Mouse (Mus musculus) stomach, postnatal 0 days (tissue): Measurements from ENCODE around the gene Ipo4. TPM values are rescaled to one million over a fixed set of nuclear protein-coding genes. Genes with fewer than 3 reads are reported as not detected.
A peak's percentile ranks its signal among the peaks of the same experiment; 100 is the strongest.

Source experiments
- ATAC-seq: fragments of 200-750 bp; cut with Nextera tagmentation; 2 replicates; pipeline ENCODE4 v1.8.0; 2017; ENCODE audit not compliant: low FRiP score, low TSS enrichment
- DNase-seq: peaks from one replicate; pipeline ENCODE4 v3.0.0-alpha.2; 2016; ENCODE audit warnings: low spot score
- H3K27ac ChIP-seq: fragments of 300-500 bp; sonication (generic); replicated peaks from 2 replicates; pipeline ENCODE4 v1.5.1; 2014; ENCODE audit warnings: mild to moderate bottlenecking, control low read depth
- H3K27me3 ChIP-seq: fragments of 300-500 bp; sonication (generic); 2 replicates; pipeline ENCODE4 v1.6.1; 2014; ENCODE audit warnings: low read length; ENCODE audit not compliant: control insufficient read depth, insufficient read depth
- H3K36me3 ChIP-seq: fragments of 300-500 bp; sonication (generic); 2 replicates; pipeline ENCODE4 v1.6.1; 2014; ENCODE audit warnings: low read length, mixed read lengths; ENCODE audit not compliant: control insufficient read depth, insufficient read depth
- H3K4me1 ChIP-seq: fragments of 300-500 bp; sonication (generic); replicated peaks from 2 replicates; pipeline ENCODE4 v1.6.1; 2014; ENCODE audit warnings: antibody characterized with exemption; ENCODE audit not compliant: control insufficient read depth, insufficient read depth
- H3K4me2 ChIP-seq: fragments of 300-500 bp; sonication (generic); replicated peaks from 2 replicates; pipeline ENCODE4 v1.6.1; 2014; ENCODE audit warnings: low read depth, mild to moderate bottlenecking, control low read depth, moderate library complexity
- H3K4me3 ChIP-seq: fragments of 300-500 bp; sonication (generic); 2 replicates; pipeline ENCODE4 v1.5.1; 2014; ENCODE audit warnings: low read depth, low read length, control low read depth
- H3K9ac ChIP-seq: fragments of 300-500 bp; sonication (generic); 2 replicates; pipeline ENCODE4 v1.6.1; 2014; ENCODE audit warnings: mild to moderate bottlenecking, low read length, control low read depth, mixed read lengths
- H3K9me3 ChIP-seq: fragments of 300-500 bp; sonication (generic); 2 replicates; pipeline ENCODE4 v1.6.1; 2016; ENCODE audit warnings: low read length; ENCODE audit not compliant: control insufficient read depth
- CTCF ChIP-seq: IDR thresholded peaks from 2 replicates; pipeline ENCODE4 v1.5.1; 2016; ENCODE audit warnings: antibody characterized with exemption, low read depth, mild to moderate bottlenecking, moderate library complexity
- EP300 ChIP-seq: optimal IDR thresholded peaks from 2 replicates; pipeline ENCODE3; 2016; ENCODE audit warnings: antibody characterized with exemption
- WGBS: fragments of 180-500 bp; shearing (Covaris S2); extraction: QIAGEN DNeasy Blood & Tissue Kit; methylation state at CpG from one replicate; pipeline ENCODE4 v1.1.7; 2014; 5-methylcytosine and 5-hydroxymethylcytosine counted together
- polyA plus RNA-seq: library from polyadenylated mRNA; unstranded; fragments of >200 nt; fragmentation: Nextera tagmentation; extraction: Ambion mirVana; gene quantifications from 2 replicates; pipeline ENCODE4 v1.2.1, GENCODE M21; 2015

Gene Ipo4
- polyA plus RNA-seq, 1 experiment from 2014 or later: 28.8 TPM

DNA sequence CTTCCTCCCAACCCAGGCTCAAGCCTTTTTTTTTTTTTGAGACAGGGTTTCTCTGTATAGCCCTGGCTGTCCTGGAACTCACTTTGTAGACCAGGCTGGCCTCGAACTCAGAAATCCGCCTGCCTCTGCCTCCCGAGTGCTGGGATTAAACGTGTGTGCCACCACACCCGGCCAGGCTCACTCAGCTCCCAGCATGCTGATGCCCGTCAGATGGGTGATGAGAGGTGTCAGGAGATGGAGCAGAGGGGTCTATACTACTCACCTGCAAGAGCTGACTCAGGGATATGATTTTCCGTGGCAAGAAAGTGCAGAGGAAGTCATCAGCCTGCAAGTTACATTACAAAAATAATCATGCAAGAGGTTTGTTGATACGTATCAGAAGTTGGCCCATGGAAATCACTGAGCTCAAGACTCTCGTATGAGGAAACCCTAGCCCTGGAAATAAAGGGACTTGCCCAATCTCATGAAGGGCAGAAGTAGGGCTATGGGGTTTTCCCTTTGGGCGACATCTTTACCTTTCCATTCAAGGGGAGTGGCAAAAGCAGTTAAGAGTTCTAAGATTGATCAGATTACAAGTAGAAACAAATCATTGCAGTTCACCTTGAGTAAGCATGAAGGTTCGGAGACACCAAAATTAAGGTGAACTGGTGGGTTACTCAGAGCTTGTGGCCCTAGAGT, 45.8 kb downstream of the Ipo4 start:
- H3K9me3 ChIP-seq: no peaks in the 10 kb centered on the region
- H3K27me3 ChIP-seq: no peaks in the 10 kb centered on the region
- peak overlapping the region; percentile 96 for H3K4me2 ChIP-seq
- TF ChIP-seq CTCF (no peak), EP300 (no peak)
- peak overlapping the region; percentile 69 for H3K9ac ChIP-seq
- peaks cover 2% of the 10 kb centered on the region; the same call in 1 of the 2 replicates for H3K4me1 ChIP-seq
- no peaks in the 10 kb centered on the region for H3K36me3 ChIP-seq
- ATAC-seq (no peak), DNase-seq (no peak)
- H3K27ac ChIP-seq: peak overlapping the region; percentile 96
- 68% methylated on average over 10 of the region's 11 CpGs for WGBS
- peak overlapping the region; percentile 72 for H3K4me3 ChIP-seq

DNA sequence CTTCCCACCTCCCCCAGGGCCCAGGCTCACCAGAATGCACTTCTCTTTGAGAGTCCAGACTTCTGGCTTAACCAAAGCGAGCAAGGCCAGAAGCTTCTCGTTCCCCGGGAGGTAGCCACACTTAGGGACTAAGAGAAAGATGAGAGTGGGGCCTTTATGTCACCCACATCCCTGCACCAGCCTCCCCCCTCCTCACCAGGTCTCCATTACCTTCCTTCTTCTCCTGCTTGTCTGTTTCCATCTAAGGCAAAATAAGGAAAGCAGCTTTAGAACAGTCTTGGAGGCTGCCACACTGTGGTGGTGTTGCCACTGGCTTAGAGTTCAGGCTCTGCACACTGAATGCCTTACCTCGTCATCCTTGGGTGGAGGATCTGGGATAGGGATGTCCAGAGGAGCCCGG, 46.5 kb downstream of the Ipo4 start:
- DNase-seq (no peak), ATAC-seq (no peak)
- H3K4me2 ChIP-seq: no peak overlapping the region
- no peaks in the 10 kb centered on the region for H3K27me3 ChIP-seq
- no peaks in the 10 kb centered on the region for H3K36me3 ChIP-seq
- peaks cover 5% of the 10 kb centered on the region for H3K4me1 ChIP-seq
- no peak overlapping the region for H3K27ac ChIP-seq
- no peak for TF ChIP-seq CTCF
- no peak for TF ChIP-seq EP300
- H3K4me3 ChIP-seq: no peak overlapping the region
- H3K9ac ChIP-seq: no peak overlapping the region
- WGBS: 91% methylated on average over 5 of the region's 5 CpGs
- H3K9me3 ChIP-seq: no peaks in the 10 kb centered on the region

DNA sequence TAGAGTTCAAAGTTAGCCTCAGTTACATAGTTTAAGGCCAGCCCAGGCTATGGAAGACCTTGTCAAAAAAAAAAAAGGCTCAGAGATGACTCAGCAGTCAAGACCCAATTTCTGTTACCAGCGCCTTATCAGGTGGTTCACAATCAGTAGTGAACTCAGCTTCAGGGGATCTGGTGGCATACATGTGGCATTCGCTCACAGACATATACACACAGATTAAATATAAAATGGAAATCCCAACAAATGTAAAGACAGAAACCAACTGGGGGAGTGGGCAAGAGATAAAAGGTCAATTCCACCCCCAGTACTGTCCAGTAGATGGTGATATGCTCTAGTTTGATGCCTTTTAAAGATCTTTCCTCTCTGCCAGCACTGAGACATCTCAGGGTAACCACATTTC, 49.6 kb downstream of the Ipo4 start:
- Histone ChIP-seq H3K4me1 (peaks cover 3% of the 10 kb centered on the region; the same call in 1 of the 2 replicates), H3K27ac (peak overlapping the region; percentile 73), H3K27me3 (no peaks in the 10 kb centered on the region), H3K4me3 (no peak overlapping the region), H3K4me2 (no peak overlapping the region), H3K9me3 (no peaks in the 10 kb centered on the region), H3K36me3 (no peaks in the 10 kb centered on the region), H3K9ac (no peak overlapping the region)
- no peak for ATAC-seq
- TF ChIP-seq EP300 (no peak), CTCF (peak; percentile 20; the same call in 1 of the 2 replicates)
- no peak for DNase-seq
- 90% methylated on average over 2 of the region's 2 CpGs for WGBS

DNA sequence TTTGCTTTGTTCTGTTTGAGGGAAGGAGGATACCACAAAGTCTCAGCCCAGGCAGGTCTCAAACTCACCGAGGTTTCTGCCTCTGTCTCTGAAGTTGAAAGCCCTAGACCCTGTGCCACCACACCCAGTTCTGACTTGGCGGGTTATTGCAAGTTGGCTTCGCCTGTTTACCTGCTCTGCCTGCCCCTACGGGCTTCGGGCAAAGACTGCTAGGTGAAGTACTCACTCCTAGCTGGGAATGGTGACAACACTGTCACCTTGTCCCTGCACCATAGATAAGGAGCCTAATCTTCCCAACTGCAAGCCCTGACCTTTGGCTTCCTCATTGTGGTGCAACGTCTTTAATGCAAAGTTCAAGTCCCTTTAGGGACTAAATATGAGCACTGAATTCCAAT, 50.2 kb downstream of the Ipo4 start:
- ATAC-seq (peak; percentile 44; the same call in 1 of the 2 replicates), DNase-seq (peak; percentile 39)
- H3K9me3 ChIP-seq: no peaks in the 10 kb centered on the region
- H3K4me2 ChIP-seq: peak overlapping the region; percentile 86
- no peaks in the 10 kb centered on the region for H3K27me3 ChIP-seq
- peaks cover 3% of the 10 kb centered on the region; the same call in 1 of the 2 replicates for H3K4me1 ChIP-seq
- H3K9ac ChIP-seq: no peak overlapping the region
- H3K27ac ChIP-seq: peak overlapping the region; percentile 73
- peak overlapping the region; percentile 53 for H3K4me3 ChIP-seq
- H3K36me3 ChIP-seq: peaks cover 3% of the 10 kb centered on the region; the same call in 1 of the 2 replicates
- WGBS: 36% methylated on average over 6 of the region's 6 CpGs
- TF ChIP-seq EP300 (no peak), CTCF (no peak)

DNA sequence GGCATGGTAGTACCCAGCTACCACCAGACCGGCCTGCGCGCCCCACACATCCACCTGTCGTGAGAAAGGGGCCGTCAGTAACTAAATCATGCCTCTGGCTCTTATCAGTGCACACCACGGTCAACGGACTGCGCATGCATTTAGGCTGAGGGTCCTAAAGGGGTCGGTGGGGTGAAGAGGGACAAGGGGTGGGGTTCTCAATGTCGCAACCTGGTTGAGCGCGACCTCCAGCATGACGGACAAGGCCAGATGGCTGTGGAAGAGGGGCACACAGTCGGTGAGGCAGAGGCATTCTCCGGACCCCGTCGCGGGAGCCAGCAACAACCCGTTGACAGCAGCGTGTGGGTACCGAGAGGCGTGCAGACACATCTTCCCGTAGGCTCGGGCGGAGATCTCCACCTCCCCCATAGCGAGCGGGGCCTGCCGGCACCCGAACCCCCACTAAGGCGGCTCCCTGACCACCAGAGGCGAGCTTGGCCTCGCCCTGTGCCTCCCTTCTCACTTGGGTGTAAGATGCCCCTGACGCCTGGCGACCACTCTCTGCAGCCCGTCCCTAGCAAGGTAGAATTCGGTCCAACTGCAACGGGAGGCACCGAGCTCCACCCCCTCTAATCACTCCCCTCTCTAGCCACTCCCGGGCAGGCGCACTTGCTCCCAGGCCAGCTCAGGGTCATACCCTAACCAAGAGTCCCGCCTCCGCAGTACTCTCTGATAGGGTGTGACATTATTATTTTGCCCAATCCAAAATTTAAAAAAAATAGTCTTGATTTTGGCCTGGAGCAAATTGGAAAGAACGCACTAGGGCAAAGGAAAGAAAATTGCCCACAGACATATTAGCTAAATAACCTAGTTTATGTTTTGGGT, 50.8 kb downstream of the Ipo4 start, which contains the start of gene Emc9:
Gene Emc9, minus strand, starts transcription at position 601 of the 864 bp plus-strand sequence.
- peak within 1 kb of the TSS; percentile 73 for H3K27ac ChIP-seq
- DNase-seq (peak; percentile 78), ATAC-seq (peak; percentile 85)

More for the DNA sequence above, 50.8 kb downstream of the Ipo4 start, which contains the start of gene Emc9:
- 5% methylated on average over 43 of the region's 43 CpGs for WGBS
- Histone ChIP-seq H3K4me1 (peaks cover 3% of the 10 kb centered on the region; the same call in 1 of the 2 replicates), H3K9ac (peak within 1 kb of the TSS; percentile 63), H3K36me3 (peaks cover 4% of the 10 kb centered on the region; the same call in 1 of the 2 replicates), H3K4me3 (peak within 1 kb of the TSS; percentile 53), H3K27me3 (no peaks in the 10 kb centered on the region), H3K9me3 (no peaks in the 10 kb centered on the region), H3K4me2 (peak within 1 kb of the TSS; percentile 86)
- TF ChIP-seq CTCF: no peak
- no peak for TF ChIP-seq EP300
